Mouse (Mus musculus): ENCODE data around the gene Gm10638.

DNA sequence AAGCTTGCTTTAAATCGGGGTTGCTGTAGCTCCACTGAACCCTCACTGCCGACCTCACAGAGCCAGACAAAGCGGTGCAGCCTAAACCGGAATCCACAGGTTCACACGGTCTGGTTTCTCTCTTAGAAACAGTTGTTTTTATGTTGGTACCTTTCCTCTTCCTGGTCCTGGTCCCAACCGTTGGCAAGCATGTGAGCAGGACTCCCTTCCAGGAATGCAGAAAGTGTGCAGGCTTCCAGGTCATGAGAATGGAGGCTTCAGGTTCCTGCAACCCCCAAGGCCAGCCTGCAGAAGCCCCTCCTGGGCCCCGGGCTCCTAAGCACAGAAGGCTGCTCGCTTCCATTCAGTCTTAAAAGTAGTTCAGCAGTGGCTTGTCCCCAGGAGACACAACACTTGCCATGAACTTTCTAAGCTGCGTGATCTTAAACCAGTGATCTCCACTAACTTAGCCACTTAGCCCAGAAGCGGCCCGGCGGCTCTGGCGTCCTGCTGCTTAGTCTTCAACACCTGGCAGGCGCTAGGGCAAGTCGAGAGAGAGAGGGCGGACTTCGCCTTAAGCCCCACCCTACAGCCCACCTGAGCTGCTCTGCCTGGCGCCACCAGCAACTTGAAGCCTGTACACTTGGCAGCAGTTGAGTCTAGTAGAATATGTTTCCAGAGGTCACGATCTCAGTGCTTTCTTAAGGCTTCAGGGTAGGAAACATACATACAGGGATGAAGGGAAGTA is 17.1 kb upstream of the Gm10638 start:
- TF ChIP-seq CTCF (IDR thresholded peaks at IDR 0.05; ENCODE audit: low read depth) (no peak), EP300 (IDR thresholded peaks at IDR 0.05; ENCODE audit: low read depth) (no peak)
